Comparison of ENCODE assay signal across 13 mouse cellular contexts in the genomic region with DNA sequence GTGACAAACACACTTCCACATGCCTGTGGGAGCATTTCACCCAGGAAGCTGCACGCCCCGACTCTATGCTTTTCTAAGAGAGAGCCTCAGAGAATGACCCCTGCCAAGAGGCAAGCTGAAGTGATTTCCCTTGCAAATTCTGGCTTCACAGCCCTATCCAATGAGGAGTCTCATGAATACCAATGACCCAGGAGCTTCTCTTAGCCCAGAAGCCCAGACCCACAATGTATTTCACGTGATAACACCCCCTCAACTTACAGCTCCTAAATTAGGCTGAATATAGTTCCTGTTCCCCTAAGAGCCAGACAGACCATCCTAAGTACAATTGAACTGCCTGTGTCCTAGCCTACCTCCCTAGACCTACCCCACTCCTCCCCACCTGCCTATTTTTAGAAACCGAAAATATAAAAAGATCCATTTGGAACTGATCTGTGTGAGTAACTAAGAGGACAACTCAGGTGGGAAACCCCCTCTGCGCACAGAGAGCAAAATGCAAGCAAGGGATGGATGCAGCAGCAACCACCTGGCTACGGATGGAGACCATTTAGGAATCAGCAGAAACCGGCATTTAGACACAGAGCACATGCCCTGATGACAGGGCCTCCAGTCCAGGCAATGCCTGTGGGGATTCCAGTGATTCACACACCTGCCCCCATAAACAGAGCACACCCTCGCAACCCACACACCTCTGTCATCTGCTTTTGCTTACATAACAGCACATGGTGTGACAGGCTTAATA. TPM values are rescaled to one million over a fixed set of nuclear protein-coding genes. Genes with fewer than 3 reads are reported as not detected.
A peak's percentile ranks its signal among the peaks of the same experiment; 100 is the strongest.
DNase-seq lines count a peak whose midpoint lies in the region; ATAC-seq lines count a peak whose summit lies in the region.
"Had no signal": no experiment of that assay in that cellular context is flagged by ENCODE, and none has a peak within 500 bp of the region (broad histone marks: within the 10 kb centered on the region; RNA-seq: fewer than 3 reads in every experiment).

No protein-coding gene starts in this region.

- H3K9me3 ChIP-seq in hindbrain, embryonic 15.5 days = no peaks in the 10 kb centered on the region
- H3K9me3 ChIP-seq: stomach, embryonic 15.5 days had no signal

- peak overlapping the region; percentile 72 for H3K4me2 ChIP-seq in hindbrain, embryonic 15.5 days
- H3K4me2 ChIP-seq: stomach, embryonic 15.5 days had no signal

- ATAC-seq in frontal cortex, adult (ENCODE audit: low TSS enrichment) = peak; percentile 25; the same call in 1 of the 2 replicates
- no peak for ATAC-seq in hindbrain, embryonic 15.5 days (ENCODE audit: low FRiP score, low read depth)
- ATAC-seq: Patski had no signal

- 31% methylated on average over 8 of the region's 8 CpGs for WGBS in hindbrain, embryonic 15.5 days

- H3K36me3 ChIP-seq in hindbrain, embryonic 15.5 days = no peaks in the 10 kb centered on the region
- H3K36me3 ChIP-seq: stomach, embryonic 15.5 days had no signal

- H3K9ac ChIP-seq in hindbrain, embryonic 15.5 days = peak overlapping the region; percentile 15; the same call in 1 of the 2 replicates
- H3K9ac ChIP-seq: stomach, embryonic 15.5 days had no signal

- H3K27me3 ChIP-seq in hindbrain, embryonic 15.5 days = no peaks in the 10 kb centered on the region

- peaks cover 44% of the 10 kb centered on the region for H3K4me1 ChIP-seq in hindbrain, embryonic 15.5 days (replicated peaks)

- H3K27ac ChIP-seq in hindbrain, embryonic 15.5 days (replicated peaks) = peak overlapping the region; percentile 43; the same call in 1 of the 2 replicates
- H3K27ac ChIP-seq: heart, adult 2 months; stomach, embryonic 15.5 days had no signal

- DNase-seq in frontal cortex, postnatal 10 days (ENCODE audit: low spot score in 2 of 2) = no peak
- peak; percentile 55 for DNase-seq in right cerebral cortex, adult 18-20 months
- no peak for DNase-seq in right cerebral cortex, postnatal 14 days
- DNase-seq in right cerebral cortex, postnatal 25 days = peak; percentile 51
- no peak for DNase-seq in retina, embryonic 14.5 days (ENCODE audit: low spot score)
- no peak for DNase-seq in ovary, postnatal 10 days (ENCODE audit: low spot score)
- DNase-seq: adrenal gland, postnatal 14 days; heart, adult 2 months; lung, adult 18-20 months had no signal

- H3K4me3 ChIP-seq in hindbrain, embryonic 15.5 days = peak overlapping the region; percentile 93
- H3K4me3 ChIP-seq: heart, adult 2 months; stomach, embryonic 15.5 days had no signal

RNA-seq across cellular contexts. Expression of gene Dgki, which starts 2.1 kb away (rescaled TPM):
- 6.7 and 7.0 TPM in 2 replicates for polyA plus RNA-seq in hindbrain, embryonic 15.5 days (2015; fragmentation: Nextera tagmentation; extraction: Ambion mirVana)

Comparison
In these comparisons a context has a peak if more than half of its experiments do, and no peak if none do; other contexts are left out.
1. DNase-seq: peak in right cerebral cortex, adult 18-20 months (single experiment) and right cerebral cortex, postnatal 25 days (single experiment); none in frontal cortex, postnatal 10 days (0 of 2), right cerebral cortex, postnatal 14 days (single experiment), retina, embryonic 14.5 days (single experiment) and ovary, postnatal 10 days (single experiment).